Mouse (Mus musculus): ENCODE measurements around the gene Ythdf2. TPM values are rescaled to one million over a fixed set of nuclear protein-coding genes. Genes with fewer than 3 reads are reported as not detected.

Gene Ythdf2
- polyA plus RNA-seq (2015; fragmentation: Nextera tagmentation; extraction: Ambion mirVana) = 58.8 and 60.8 TPM in 2 replicates

GRCm38 (mm10) chr4:132211953-132212734 lies at the start of gene Ythdf2:
Gene Ythdf2, minus strand, starts transcription at chr4:132212303.
- 1% methylated on average over 73 of the region's 78 CpGs for WGBS
- Histone ChIP-seq H3K4me2 (peak within 1 kb of the TSS; percentile 85), H3K36me3 (peaks cover 29% of the 10 kb centered on the region), H3K9ac (peak within 1 kb of the TSS; percentile 100), H3K4me1 (peaks cover 27% of the 10 kb centered on the region), H3K9me3 (no peaks in the 10 kb centered on the region), H3K27me3 (replicated peaks) (no peaks in the 10 kb centered on the region), H3K4me3 (peak within 1 kb of the TSS; percentile 87), H3K27ac (replicated peaks) (peak within 1 kb of the TSS; percentile 93)
- peak; percentile 99 for ATAC-seq (ENCODE audit: extremely low read depth, insufficient number of reproducible peaks, low FRiP score, low TSS enrichment)

- no peaks in the 10 kb centered on the region for H3K36me3 ChIP-seq
- H3K27ac ChIP-seq (replicated peaks) = peak overlapping the region; percentile 98
- H3K9me3 ChIP-seq = no peaks in the 10 kb centered on the region
- no peaks in the 10 kb centered on the region for H3K27me3 ChIP-seq (replicated peaks)
- peak overlapping the region; percentile 99 for H3K9ac ChIP-seq
- WGBS = 2% methylated on average over 36 of the region's 64 CpGs
- H3K4me2 ChIP-seq = peak overlapping the region; percentile 92
- H3K4me3 ChIP-seq = peak overlapping the region; percentile 68
- H3K4me1 ChIP-seq = peaks cover 37% of the 10 kb centered on the region
- ATAC-seq (ENCODE audit: extremely low read depth, insufficient number of reproducible peaks, low FRiP score, low TSS enrichment) = peak; percentile 84
Observed at GRCm38 (mm10) chr4:132260404-132261379, 48.6 kb upstream of the Ythdf2 start.

GRCm38 (mm10) chr4:132259248-132259647 lies 47.1 kb upstream of the Ythdf2 start:
- H3K9me3 ChIP-seq = no peaks in the 10 kb centered on the region
- H3K27ac ChIP-seq (replicated peaks) = peak overlapping the region; percentile 98
- peak overlapping the region; percentile 68 for H3K4me3 ChIP-seq
- H3K4me2 ChIP-seq = peak overlapping the region; percentile 92
- no peaks in the 10 kb centered on the region for H3K36me3 ChIP-seq
- H3K9ac ChIP-seq = peak overlapping the region; percentile 99
- ATAC-seq (ENCODE audit: extremely low read depth, insufficient number of reproducible peaks, low FRiP score, low TSS enrichment) = no peak
- WGBS = 61% methylated on average over 4 of the region's 4 CpGs
- H3K27me3 ChIP-seq (replicated peaks) = no peaks in the 10 kb centered on the region
- peaks cover 41% of the 10 kb centered on the region for H3K4me1 ChIP-seq

- Histone ChIP-seq H3K27me3 (replicated peaks) (no peaks in the 10 kb centered on the region), H3K27ac (replicated peaks) (peak overlapping the region; percentile 41; the same call in 1 of the 2 replicates), H3K4me3 (no peak overlapping the region)
Observed at GRCm38 (mm10) chr4:132256384-132256783, 44.3 kb upstream of the Ythdf2 start.

GRCm38 (mm10) chr4:132254986-132255385 lies 42.9 kb upstream of the Ythdf2 start:
- H3K9ac ChIP-seq = no peak overlapping the region
- WGBS = 74% methylated on average over 3 of the region's 3 CpGs
- H3K36me3 ChIP-seq = peaks cover 23% of the 10 kb centered on the region
- no peaks in the 10 kb centered on the region for H3K27me3 ChIP-seq (replicated peaks)
- no peak overlapping the region for H3K27ac ChIP-seq (replicated peaks)
- no peak overlapping the region for H3K4me3 ChIP-seq
- no peaks in the 10 kb centered on the region for H3K9me3 ChIP-seq
- no peak overlapping the region for H3K4me2 ChIP-seq
- H3K4me1 ChIP-seq = peaks cover 43% of the 10 kb centered on the region
- ATAC-seq (ENCODE audit: extremely low read depth, insufficient number of reproducible peaks, low FRiP score, low TSS enrichment) = no peak

More at GRCm38 (mm10) chr4:132256384-132256783, 44.3 kb upstream of the Ythdf2 start:
- peaks cover 47% of the 10 kb centered on the region for H3K4me1 ChIP-seq
- H3K9ac ChIP-seq = 0 out of 2 replicates have a peak overlapping the region, but pooled peaks have one; percentile 13
- no peak overlapping the region for H3K4me2 ChIP-seq
- H3K9me3 ChIP-seq = no peaks in the 10 kb centered on the region
- WGBS = 73% methylated on average over 3 of the region's 3 CpGs
- no peak for ATAC-seq (ENCODE audit: extremely low read depth, insufficient number of reproducible peaks, low FRiP score, low TSS enrichment)
- H3K36me3 ChIP-seq = peaks cover 9% of the 10 kb centered on the region

GRCm38 (mm10) chr4:132253622-132254021 lies 41.5 kb upstream of the Ythdf2 start:
- Histone ChIP-seq H3K9ac (peak overlapping the region; percentile 44; the same call in 1 of the 2 replicates), H3K9me3 (no peaks in the 10 kb centered on the region), H3K4me2 (no peak overlapping the region), H3K27me3 (replicated peaks) (no peaks in the 10 kb centered on the region), H3K4me1 (peaks cover 29% of the 10 kb centered on the region), H3K27ac (replicated peaks) (peak overlapping the region; percentile 59), H3K36me3 (peaks cover 35% of the 10 kb centered on the region), H3K4me3 (no peak overlapping the region)
- ATAC-seq (ENCODE audit: extremely low read depth, insufficient number of reproducible peaks, low FRiP score, low TSS enrichment) = no peak
- WGBS = 41% methylated on average over 2 of the region's 2 CpGs

GRCm38 (mm10) chr4:132253128-132253527 lies 41.0 kb upstream of the Ythdf2 start:
- ATAC-seq (ENCODE audit: extremely low read depth, insufficient number of reproducible peaks, low FRiP score, low TSS enrichment) = no peak
- Histone ChIP-seq H3K36me3 (peaks cover 40% of the 10 kb centered on the region), H3K4me1 (peaks cover 24% of the 10 kb centered on the region), H3K4me2 (no peak overlapping the region), H3K9ac (no peak overlapping the region), H3K9me3 (no peaks in the 10 kb centered on the region), H3K27ac (replicated peaks) (peak overlapping the region; percentile 59), H3K4me3 (no peak overlapping the region), H3K27me3 (replicated peaks) (no peaks in the 10 kb centered on the region)
- 81% methylated on average over 8 of the region's 8 CpGs for WGBS

- no peak overlapping the region for H3K4me2 ChIP-seq
- peaks cover 24% of the 10 kb centered on the region for H3K4me1 ChIP-seq
- H3K9ac ChIP-seq = no peak overlapping the region
- no peak for ATAC-seq (ENCODE audit: extremely low read depth, insufficient number of reproducible peaks, low FRiP score, low TSS enrichment)
- WGBS = 83% methylated on average over 9 of the region's 9 CpGs
- peaks cover 53% of the 10 kb centered on the region for H3K36me3 ChIP-seq
- H3K27me3 ChIP-seq (replicated peaks) = no peaks in the 10 kb centered on the region
- H3K27ac ChIP-seq (replicated peaks) = no peak overlapping the region
- no peak overlapping the region for H3K4me3 ChIP-seq
- no peaks in the 10 kb centered on the region for H3K9me3 ChIP-seq
Observed at GRCm38 (mm10) chr4:132251596-132251995, 39.5 kb upstream of the Ythdf2 start.

GRCm38 (mm10) chr4:132247451-132247997 lies 35.4 kb upstream of the Ythdf2 start:
- no peaks in the 10 kb centered on the region for H3K9me3 ChIP-seq
- 67% methylated on average over 5 of the region's 5 CpGs for WGBS
- H3K27ac ChIP-seq (replicated peaks) = peak overlapping the region; percentile 48
- no peaks in the 10 kb centered on the region for H3K27me3 ChIP-seq (replicated peaks)
- no peak overlapping the region for H3K4me2 ChIP-seq
- ATAC-seq (ENCODE audit: extremely low read depth, insufficient number of reproducible peaks, low FRiP score, low TSS enrichment) = no peak
- peaks cover 92% of the 10 kb centered on the region for H3K36me3 ChIP-seq
- H3K9ac ChIP-seq = peak overlapping the region; percentile 33; the same call in 1 of the 2 replicates
- H3K4me3 ChIP-seq = no peak overlapping the region
- peaks cover 5% of the 10 kb centered on the region; the same call in 1 of the 2 replicates for H3K4me1 ChIP-seq

- H3K9me3 ChIP-seq = no peaks in the 10 kb centered on the region
- peaks cover 94% of the 10 kb centered on the region for H3K36me3 ChIP-seq
- H3K4me3 ChIP-seq = no peak overlapping the region
- H3K9ac ChIP-seq = no peak overlapping the region
- peaks cover 5% of the 10 kb centered on the region; the same call in 1 of the 2 replicates for H3K4me1 ChIP-seq
- H3K4me2 ChIP-seq = no peak overlapping the region
- H3K27me3 ChIP-seq (replicated peaks) = no peaks in the 10 kb centered on the region
- 87% methylated on average over 3 of the region's 3 CpGs for WGBS
- H3K27ac ChIP-seq (replicated peaks) = peak overlapping the region; percentile 46; the same call in 1 of the 2 replicates
- no peak for ATAC-seq (ENCODE audit: extremely low read depth, insufficient number of reproducible peaks, low FRiP score, low TSS enrichment)
Observed at GRCm38 (mm10) chr4:132245643-132246042, 33.5 kb upstream of the Ythdf2 start.

GRCm38 (mm10) chr4:132241208-132241607 lies 29.1 kb upstream of the Ythdf2 start:
- no peak overlapping the region for H3K4me3 ChIP-seq
- H3K9ac ChIP-seq = no peak overlapping the region
- H3K27me3 ChIP-seq (replicated peaks) = no peaks in the 10 kb centered on the region
- H3K4me2 ChIP-seq = no peak overlapping the region
- ATAC-seq (ENCODE audit: extremely low read depth, insufficient number of reproducible peaks, low FRiP score, low TSS enrichment) = no peak
- peaks cover 98% of the 10 kb centered on the region for H3K36me3 ChIP-seq
- no peaks in the 10 kb centered on the region for H3K4me1 ChIP-seq
- H3K27ac ChIP-seq (replicated peaks) = no peak overlapping the region
- no peaks in the 10 kb centered on the region for H3K9me3 ChIP-seq
- WGBS = 59% methylated on average over 3 of the region's 3 CpGs
